Mouse (Mus musculus): ENCODE data around the gene Orm2. TPM values are rescaled to one million over a fixed set of nuclear protein-coding genes. Genes with fewer than 3 reads are reported as not detected.

The Orm2 gene
- under 1 TPM in 1 of 2 experiments, not detected in 1; 0.59 TPM for total RNA-seq (2021)
- long read RNA-seq, experiment 1: 0 reads
- long read RNA-seq, experiment 2: 0 reads

DNA sequence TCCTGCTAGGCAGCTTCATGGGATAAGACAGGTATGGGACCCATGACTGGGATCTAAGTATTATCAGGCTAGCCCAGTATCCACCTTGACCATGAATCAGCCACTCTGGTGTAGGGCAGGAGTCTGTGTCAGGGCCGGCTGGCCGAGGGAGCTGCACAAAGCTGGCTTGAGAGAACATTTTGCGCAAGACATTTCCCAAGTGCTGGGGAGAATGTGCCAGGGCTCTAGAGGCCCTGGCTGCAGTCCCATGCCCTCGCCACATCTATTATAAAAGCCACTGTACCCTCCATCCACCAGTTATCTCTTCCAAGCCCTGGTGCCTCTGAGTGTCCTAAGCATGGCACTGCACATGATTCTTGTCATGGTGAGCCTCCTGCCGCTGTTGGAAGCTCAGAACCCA is at the start of gene Orm2:
Gene Orm2 (plus strand): TSS at position 300 of the 400 bp plus-strand sequence.
- DNase-seq (ENCODE audit: low spot score in 2 of 2): no peak

DNA sequence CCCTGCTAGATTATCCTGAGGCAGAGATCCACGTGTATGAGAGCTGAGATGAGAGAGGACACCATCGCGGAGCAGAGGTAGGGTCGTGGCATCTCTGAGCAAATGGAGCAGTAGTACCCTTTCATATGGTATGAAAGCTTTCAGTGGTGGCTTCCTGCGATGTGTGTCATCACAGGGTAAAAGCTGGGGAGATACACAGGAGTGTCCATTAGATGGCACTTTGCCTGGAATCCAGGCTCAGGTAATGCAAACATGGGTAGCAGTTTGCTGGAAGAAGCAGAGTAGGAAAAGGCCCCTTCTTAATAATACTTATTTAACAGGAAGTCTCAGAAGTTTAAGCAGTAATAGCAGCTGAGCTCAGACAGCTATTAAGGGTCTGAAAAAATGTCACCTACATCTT is 48.2 kb upstream of the Orm2 start:
- no peak for DNase-seq (ENCODE audit: low spot score in 2 of 2)

DNA sequence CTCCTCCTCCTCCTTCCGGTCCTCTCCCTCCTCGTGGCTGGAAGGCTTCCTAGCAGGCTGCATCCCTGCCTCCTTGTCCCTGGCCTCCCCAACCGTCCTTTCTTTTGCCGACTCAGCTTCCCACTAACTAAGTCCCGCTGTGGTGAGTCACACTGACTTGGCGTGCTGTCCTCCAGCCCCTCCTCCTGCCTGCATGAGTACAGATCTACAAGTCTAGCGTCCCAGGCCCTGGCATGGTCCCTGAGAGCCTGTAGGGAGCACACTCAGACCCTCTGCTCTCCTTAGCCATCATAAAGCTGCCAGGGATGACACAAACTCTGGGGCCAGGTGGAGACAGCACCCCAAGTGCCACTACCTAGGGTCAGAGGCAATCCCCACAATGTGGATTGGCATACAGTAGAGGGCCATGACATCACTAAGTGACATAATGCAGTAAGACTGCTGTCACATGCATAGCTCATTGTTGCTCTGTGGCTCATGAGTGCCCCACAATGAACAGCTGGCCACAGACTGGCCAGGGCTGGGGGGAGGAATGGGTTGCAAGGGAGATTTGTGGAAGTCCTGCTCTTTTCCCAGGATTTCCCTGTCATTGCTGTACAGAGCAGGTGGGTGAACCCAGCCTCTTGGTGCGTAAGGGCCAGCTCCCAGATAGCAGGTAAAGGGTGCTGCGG is 46.0 kb upstream of the Orm2 start:
- peak in 1 of 2 experiments; percentile 39 for DNase-seq (ENCODE audit: low spot score in 2 of 2)

DNA sequence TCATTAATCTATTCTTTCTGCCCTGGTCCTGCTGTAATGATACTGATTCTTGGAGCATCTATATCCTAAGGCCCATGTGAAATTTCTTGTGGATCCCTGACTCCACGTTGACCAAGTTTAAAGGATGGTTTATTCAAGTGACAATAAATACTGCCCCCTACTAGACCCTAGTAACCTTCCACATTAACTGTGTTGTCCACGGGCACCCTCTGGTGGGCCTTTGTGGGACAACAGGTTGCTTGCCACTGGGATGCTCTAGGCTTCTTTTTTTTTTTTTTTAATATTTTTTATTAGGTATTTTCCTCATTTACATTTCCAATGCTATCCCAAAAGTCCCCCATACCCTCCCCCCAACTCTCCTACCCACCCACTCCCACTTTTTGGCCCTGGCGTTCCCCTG is 42.7 kb upstream of the Orm2 start:
- peak in 1 of 2 experiments; percentile 28 for DNase-seq (ENCODE audit: low spot score in 2 of 2)

DNA sequence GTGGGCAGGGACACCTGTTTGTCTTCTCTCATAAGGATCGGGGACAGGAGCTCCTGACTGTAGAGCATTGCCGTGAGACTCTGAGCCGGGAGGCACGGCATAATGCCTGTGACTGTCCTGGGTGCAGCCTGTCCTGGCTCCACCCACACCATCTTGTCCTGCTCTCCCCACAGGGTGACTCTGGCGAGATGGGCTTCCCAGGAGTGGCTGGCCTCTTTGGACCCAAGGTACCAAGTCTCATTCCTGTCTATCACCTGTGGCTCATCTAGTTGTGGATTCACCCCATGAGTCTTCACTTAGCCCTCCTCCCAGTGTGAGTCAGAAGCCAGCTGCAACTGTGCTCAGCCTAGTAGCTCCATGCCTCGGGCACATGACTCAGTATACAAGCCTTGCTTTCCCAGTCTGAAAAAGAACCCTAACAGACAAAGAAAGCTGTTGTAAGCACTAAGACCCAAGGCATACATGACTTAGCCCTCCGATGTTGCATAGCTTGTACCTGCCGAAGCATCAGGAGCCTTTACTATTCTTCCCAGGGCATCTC is 38.9 kb upstream of the Orm2 start:
- DNase-seq (ENCODE audit: low spot score in 2 of 2): no peak

DNA sequence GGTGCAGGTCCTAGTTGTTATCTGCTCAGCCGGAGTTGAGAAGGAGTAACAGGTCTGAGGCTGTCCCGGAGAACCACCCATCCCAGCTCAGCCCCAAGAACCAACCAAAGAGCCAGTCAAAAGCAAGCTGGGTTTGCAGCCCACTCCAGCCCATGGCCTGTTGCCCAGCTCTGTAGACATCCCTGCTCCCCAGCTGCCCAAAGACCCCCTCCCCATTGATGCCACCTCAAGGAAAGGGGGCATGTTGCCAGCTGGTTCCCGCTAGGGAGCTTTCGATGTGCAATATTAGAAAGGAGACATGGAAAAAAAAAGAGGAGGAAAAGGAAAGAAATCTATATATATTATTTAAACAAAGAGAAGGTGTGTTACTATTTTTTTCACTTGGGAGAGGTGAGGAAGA is 28.8 kb upstream of the Orm2 start:
- no peak for DNase-seq (ENCODE audit: low spot score in 2 of 2)

DNA sequence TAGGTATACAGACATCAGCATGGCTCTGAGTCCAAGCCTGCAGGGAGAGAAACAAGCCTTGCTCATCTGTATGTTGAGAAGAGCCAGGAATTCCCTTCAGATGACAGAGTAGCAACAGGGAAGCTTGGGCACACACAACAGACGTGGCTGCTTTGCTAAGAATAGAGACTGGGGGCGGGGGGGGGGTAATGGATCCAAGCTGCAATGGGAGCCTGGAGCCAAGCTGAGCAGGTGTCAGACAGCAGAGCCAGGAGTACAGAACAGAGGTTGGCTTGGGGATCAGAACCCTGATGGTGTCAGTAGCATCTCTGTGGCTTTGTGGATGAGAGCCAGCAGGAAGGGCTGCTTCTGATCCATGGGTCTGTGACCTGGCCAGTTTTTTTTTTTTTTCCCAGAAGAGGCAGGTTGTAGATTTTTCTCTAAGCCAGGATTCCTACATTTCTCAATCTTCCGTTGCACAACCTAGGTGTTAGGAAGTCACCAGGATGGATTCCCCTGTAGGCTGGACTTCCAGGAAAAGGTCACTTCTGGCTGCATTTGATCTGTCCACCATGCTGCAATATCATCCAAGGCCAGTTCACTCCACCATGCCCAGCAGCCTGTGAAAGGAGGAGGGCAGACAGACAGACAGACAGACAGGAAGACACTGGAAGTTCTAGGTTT is 23.7 kb upstream of the Orm2 start:
- no peak for DNase-seq (ENCODE audit: low spot score in 2 of 2)

DNA sequence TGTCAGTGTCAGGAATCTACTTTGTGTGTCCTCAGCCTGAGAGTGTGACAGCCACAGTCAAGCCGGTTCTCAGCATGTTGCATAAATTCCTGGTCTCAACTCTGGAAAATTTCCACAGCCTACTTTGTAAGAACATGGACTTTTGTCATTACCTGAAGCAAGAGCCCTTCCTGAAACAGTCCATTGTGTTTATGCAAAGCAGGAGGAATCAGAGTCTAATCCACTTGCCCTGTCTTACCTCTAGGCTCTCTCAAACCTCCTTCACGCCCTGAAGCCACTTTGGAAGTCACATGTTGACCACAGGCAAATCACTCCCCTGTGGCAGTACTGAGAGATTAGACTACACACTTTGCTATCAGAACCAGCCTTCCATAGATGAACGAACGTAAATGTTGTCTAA is 19.8 kb upstream of the Orm2 start:
- DNase-seq (ENCODE audit: low spot score in 2 of 2): no peak

DNA sequence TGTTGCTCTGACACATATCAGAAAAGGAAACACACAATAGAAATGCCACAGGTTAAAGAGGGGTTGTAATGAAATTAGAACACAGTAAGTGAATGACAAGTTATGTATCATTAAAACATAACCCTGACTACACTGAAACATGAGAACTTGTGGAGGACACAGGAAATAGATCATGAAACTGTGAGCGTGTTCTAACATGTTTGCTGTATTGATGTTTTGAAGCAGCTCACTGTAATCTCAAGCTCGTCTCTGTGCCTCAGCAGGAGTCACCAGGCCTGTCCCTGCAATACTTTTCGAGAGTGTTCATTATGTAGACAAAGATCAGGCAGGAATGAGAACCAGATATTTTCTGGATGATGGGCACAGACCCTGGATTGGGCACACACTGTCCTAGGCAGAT is 18.6 kb upstream of the Orm2 start:
- no peak for DNase-seq (ENCODE audit: low spot score in 2 of 2)

DNA sequence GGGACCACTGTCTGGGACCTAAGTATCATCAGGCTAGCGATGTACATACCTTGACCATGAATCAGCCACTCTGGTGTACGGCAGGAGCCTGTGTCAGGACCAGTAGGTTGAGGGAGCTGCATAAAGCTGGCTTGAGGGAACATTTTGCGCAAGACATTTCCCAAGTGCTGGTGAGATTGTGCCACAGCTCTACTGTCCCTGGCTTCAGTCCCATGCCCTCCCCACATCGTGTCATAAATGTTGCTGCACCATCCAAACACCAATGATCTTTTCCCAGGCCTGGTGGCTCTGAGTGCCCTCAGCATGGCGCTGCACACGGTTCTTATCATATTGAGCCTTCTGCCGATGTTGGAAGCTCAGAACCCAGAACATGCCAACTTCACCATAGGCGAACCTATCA is 18.0 kb upstream of the Orm2 start, which contains the start of gene Orm1:
Gene Orm1 (plus strand): TSS at position 266 of the 400 bp plus-strand sequence.
- DNase-seq (ENCODE audit: low spot score in 2 of 2): no peak

DNA sequence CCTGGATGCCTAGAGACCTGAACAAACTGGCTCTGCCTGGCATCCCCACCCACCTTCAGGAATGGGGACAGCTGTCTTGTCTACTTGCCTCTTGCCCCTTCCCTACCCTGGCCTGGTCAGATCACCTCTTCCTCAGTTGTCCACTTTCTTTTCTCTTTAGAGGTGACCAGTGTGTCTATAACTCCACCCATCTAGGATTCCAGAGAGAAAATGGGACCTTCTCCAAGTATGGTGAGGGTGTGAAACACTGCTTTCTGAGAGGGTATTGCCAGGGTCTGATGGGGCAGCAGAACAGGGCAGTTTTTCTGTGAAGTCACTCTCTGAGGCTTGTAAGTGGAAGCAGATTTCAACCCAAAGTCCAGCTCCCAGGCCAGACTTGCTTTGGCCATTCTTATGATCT is 17.0 kb upstream of the Orm2 start:
- DNase-seq (ENCODE audit: low spot score in 2 of 2): no peak

DNA sequence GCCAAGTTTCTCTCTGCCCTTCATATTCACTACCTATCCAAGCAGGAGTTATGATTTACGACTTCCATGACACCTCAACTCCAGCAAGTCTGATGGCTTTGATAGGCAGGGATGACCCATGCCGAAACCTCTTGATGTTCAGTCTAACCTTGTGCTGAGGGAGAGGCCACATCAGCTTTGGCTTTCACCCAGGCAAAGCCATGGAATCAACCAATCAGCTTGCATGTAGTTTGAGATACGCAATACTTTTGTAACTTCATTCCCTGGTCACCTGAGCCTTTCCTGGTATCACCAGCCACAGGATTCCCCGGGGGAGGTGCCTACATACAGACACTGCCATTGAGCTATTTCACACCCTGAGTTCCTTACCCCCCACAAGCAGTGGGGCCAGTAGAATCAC is 15.6 kb upstream of the Orm2 start:
- no peak for DNase-seq (ENCODE audit: low spot score in 2 of 2)

DNA sequence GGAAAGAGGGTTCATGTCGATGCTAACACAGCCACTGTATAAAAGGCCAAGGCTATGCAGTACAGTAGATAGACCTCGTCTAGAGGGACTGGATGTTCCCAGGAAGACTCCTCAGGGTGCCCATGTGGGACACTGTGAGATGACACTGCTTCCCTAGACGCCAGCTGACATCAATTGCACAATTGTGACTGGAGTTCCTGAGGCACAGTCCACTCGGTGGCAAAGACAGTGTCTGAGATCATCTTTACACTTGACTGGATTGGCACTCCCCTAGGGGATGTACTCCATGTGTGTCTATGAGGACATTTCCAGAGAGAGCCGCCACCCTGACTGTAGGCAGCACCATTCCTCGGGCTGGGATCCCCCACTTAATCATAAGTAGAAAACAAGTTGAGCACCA is 13.7 kb upstream of the Orm2 start:
- DNase-seq (ENCODE audit: low spot score in 2 of 2): no peak

DNA sequence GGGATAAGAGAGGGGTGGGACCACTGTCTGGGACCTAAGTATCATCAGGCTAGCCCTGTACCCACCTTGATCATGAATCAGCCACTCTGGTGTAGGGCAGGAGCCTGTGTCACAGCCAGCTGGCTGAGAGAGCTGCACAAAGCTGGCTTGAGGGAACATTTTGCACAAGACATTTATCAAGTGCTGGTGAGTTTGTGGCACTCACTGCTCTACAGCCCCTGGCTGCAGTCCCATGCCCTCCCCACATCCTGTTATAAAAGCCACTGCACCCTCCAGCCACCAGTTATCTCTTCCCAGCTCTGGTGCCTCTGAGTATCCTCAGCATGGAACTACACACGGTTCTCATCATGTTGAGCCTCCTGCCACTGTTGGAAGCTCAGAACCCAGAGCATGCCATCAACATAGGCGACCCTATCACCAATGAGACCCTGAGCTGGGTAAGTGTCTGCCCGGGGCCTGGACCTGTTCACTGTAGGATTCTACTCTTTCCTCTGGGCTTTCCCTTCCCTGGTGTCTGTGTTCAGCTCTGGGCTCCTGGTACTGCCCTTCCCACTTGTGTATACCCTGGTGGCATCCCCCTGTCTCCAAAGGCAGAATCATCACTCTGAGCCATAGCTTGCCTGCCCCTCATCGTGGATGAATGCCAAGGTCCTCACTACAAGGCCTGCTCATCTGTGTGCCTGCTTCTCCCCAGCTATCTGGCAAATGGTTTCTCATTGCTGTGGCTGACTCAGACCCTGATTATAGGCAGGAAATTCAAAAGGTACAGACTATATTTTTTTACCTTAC is 6.2 kb upstream of the Orm2 start, which contains the start of gene Orm3:
Gene Orm3 (plus strand): TSS at position 286 of the 789 bp plus-strand sequence.
- no peak for DNase-seq (ENCODE audit: low spot score in 2 of 2)

DNA sequence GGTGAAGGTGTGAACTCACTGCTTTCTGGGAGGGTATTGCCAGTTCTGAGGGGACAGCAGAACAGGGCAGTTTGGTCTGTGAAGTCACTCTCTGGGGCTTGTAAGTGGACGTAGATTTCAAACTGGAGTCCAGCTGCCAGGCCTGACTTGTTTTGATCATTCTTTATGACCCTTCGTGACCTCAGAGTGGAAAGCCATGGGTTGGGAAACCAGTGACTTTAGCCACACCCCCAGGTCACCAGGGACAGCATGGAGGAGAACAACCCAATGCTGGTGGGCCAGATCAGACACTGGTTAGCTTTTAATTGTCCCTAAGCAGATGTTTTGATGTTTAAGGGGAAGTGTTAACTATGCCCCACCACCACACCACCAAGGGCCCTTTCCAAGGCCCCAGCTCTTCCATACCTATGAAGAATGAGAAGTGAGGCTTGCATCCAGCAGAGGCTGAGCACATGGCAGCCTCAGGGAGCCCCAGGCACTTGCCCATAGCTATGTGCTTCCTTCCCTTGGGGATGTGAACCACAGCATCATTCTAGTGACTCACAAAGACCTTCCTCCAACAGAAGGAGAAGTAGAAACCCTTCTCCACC is 5.2 kb upstream of the Orm2 start:
- no peak for DNase-seq (ENCODE audit: low spot score in 2 of 2)

DNA sequence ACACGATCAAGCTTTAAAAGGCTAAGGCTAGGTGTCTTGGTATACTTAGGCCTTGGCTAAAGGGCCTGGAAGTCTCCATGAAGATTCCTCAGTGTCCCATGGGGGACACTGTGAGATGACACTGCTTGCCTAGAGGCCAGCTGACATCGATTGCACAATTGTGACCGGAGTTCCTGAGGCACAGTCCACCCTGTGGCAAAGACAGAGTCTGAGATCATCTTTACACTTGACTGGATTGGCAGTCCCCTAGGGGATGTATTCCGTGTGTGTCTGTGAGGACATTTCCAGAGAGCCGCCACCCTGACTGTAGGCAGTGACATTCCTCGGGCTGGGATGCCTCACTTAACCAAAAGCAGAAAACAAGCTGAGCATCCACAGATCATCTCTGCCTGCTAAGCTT is 2.4 kb upstream of the Orm2 start:
- no peak for DNase-seq (ENCODE audit: low spot score in 2 of 2)

DNA sequence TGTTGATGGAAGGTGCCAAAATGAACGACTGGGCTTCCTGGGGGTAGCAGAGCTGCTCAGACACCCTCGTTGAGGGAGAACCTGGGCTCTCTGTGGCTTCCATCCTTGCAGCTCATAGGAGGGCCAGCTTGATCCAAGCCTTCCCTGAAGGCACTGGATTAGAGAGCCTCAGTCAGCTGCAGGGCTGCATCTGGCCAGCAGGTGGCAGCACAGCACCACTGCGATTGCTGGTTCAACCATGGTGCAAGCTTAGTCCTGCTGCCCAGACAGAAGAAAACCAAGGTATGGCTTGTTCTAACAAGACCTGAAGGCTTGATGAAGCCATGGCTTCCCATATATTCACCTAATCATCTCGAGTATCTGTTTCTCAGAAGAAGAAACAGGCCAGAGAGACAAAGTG is 6.3 kb downstream of the Orm2 start:
- peak; percentile 74 to 87 for DNase-seq (ENCODE audit: low spot score in 2 of 2)

DNA sequence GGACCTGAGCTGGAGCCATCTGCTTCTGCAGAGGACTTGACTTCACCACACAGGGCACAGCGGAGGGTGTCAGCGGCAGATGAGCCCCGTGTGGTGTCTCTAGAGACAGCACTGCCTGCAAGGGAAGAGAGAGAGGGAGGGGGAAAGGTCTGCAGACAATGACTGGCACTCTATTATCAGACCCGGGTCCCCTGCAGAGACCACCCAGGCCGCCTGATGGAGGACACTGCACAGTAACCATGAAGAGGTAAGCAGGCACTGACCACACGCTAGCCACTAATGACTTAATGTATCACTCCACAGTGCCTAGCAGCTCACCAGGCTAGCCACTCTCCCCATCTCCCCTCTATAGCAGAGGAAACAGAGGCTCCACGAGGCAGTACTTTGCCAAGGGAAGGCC is 8.6 kb downstream of the Orm2 start:
- no peak for DNase-seq (ENCODE audit: low spot score in 2 of 2)

DNA sequence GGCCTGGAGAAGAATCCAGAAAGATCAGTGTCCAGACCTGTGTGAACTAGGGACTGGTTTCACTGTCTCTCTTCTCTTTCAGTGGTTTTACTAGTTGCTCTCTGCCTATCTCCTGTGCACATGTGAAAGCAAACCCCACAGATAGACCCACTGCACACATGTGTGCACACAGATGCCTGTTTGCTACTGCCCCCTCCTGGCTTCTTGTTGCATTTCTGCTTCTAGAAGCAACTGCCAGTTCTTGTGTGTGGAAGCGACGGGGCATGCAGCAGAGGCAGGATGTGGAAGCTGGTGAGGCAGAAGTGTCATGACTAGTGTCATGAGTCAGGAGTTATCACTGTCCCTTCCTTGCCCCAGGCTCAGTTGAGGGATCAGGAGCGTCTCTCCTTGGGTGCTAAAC is 9.6 kb downstream of the Orm2 start:
- DNase-seq (ENCODE audit: low spot score in 2 of 2): no peak

DNA sequence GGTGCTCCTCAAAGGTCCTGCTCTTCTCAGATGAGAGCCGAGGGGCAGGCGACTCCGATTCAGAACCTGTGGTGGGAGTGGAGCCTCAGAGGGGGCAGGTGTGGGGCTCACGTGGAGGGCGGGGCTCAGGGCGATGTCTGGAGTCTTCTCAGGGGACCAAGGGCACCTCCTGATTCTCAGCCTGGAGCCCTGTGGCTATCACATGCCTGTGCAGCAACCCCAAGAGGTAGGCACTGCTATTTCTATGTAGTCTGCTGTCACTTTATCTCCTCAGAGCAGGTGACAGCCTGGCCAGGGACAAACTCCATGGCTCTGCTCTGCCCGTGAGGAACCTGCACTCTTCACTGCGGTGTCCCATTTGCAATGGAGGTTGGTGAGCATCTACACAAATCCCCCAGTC is 11.2 kb downstream of the Orm2 start:
- DNase-seq (ENCODE audit: low spot score in 2 of 2): no peak

DNA sequence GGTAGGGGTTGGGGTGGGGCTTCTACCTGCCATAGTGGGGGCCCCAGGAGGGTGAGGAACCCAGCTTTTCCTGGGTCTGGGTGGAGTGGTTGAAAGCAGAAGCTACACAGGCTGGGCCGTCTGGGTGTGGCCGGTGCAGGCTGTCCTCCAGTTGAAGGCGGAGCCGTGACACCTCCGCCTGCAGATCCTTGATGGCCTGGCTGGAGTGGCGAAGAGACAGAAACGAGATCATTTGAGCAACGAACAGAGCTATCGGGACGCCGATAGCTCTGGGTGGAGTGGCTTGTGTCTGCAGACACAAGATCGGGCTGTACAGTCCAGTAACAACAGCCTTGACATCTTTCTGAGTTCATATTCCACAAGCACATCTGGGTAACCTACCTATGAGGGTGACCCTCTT is 12.1 kb downstream of the Orm2 start:
- DNase-seq (ENCODE audit: low spot score in 2 of 2): no peak

All from adrenal gland, postnatal 4 days (tissue).